Mouse (Mus musculus) fibroblast of lung, adult 2 months (primary cell): ENCODE measurements around the gene Ptrhd1.

Experiments
- DNase-seq: peaks from one replicate; pipeline ENCODE4 v3.0.0-alpha.2; 2011; ENCODE audit warnings: low read depth

Gene Ptrhd1

DNA sequence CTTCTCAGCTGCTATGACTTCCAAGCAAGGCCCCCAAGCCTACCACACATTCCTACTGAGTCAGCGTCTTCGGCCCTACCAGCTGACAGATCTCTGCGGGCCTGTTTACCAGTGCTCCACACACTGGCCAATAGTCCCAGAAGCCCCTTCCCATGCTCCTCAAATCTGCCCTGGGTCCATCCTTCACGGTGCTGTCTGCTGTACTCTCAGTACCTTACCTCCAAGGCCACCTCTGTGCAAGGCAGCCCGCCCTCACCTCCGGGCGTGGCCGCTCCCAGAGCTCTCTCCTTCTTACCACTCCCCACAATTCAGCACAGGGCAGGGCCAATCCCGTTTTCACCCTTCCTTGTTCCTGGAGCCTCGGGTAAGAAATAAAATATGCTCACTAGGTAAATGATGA, 11.9 kb downstream of the Ptrhd1 start:
- no peak for DNase-seq

GRCm38 (mm10) chr12:4249786-4250185, 16.0 kb downstream of the Ptrhd1 start:
- no peak for DNase-seq

DNA sequence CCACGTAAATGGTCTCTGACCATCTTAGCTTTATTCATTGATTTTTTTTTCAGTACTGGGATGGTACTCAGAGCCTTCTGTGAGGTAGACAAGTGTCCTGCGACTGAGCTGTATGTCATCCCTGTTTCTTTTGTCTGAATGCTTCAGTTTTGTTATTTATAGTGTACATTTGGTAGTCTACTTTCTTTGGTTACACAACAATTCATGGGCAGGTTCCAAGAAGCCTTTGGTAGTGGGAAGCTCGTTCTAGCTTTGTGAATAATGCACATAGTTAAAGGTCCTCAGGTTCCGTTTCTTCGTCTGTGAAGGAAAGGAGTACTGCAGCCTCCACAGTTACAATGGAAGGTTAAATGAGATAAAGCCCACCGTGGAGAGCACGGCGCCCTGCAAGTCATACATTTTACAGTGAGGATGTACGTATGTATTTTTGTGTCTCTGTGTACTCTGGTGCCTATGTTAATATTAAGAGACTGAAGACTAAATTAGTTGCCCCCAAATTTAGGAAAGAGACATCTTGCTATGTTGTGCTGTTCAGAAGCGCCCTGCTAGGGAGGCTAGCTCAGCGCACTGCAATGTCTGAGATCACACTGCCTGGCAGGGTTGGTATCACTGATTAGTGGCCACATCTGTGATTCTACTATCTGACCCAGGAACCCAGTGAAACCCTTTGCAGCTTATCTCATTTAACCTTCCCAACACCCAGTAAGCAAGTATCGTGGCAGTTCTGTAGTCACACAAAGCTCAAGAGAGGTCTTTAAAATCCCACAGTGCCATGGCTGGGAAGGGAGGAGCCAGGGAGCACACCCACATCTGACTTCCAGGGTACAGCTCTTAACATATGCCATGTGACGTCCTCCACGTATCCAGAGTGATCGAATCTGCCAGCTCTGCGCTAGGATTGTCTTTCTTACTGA, 19.2 kb downstream of the Ptrhd1 start:
- DNase-seq = no peak

- no peak for DNase-seq
Measured at GRCm38 (mm10) chr12:4267765-4268164, 33.9 kb downstream of the Ptrhd1 start.

DNA sequence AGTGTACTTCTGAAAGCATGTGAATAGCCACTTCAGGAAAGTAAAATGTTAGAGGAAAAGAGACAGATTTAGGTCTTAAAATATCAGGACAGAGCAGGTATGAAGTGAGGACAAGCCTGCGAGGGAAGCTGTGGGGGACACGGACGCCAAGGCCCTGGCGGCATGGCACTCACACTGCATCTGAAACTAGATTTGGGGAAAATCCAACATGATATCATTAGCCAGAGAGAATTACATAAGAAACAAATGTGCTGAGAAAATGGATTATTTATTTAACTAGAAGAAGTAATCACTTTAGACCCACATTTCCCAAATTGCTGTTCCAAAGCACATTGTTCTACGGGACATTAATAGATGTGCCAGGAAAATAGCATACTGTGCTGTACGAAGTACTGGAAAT, 37.3 kb downstream of the Ptrhd1 start:
- no peak for DNase-seq

GRCm38 (mm10) chr12:4278978-4279755, 45.3 kb downstream of the Ptrhd1 start:
- no peak for DNase-seq

DNA sequence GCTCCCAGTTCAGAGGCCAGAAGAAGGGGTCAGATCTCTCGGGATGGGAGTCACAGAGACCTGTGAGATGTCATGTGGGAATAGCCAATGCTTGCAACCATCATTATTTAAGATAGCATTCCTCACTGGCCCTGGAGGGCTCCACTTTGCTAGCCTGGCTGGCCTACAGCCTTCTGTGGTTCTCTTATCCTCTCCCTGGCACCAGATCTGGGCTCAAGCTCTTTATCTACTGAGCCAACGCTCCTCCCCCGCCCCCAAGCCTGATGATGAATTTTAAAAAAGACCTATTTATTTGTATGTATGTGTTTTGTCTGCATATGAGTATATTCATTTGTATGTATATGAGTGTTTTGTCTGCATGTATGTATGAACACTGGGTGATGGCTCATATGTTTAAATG, 46.1 kb downstream of the Ptrhd1 start:
- no peak for DNase-seq

DNA sequence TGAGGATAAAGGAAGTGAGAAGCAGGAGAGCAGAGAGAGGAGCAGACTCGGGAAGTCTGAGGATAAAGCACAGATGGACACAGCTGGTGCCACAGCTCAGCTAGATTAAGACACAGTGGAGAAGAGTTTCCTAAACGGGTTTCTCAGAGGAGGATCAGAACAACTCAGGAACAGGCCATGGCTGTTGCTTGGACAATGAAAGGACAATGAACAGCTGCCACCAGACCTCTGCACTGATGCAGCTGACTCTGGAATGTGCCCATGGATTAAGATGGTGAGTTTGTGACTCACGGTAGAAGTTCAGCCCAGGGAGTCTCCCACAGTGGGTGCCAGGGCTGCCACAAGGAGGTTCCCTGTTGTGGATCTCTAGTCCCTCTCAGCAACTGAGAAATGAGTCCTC, 51.4 kb downstream of the Ptrhd1 start:
- DNase-seq = peak; percentile 13
